Mouse (Mus musculus) erythroblast, adult 5-6 weeks (primary cell): ENCODE measurements around the gene Osm. TPM values are rescaled to one million over a fixed set of nuclear protein-coding genes. Genes with fewer than 3 reads are reported as not detected.

Experiments
- ATAC-seq: replicated peaks from 2 replicates; pipeline ENCODE4 v1.8.0; 2016; ENCODE audit warnings: moderate number of reproducible peaks, mild to moderate bottlenecking, moderate TSS enrichment, inconsistent platforms; ENCODE audit not compliant: poor library complexity, low FRiP score, severe bottlenecking
- total RNA-seq, 2 experiments: library from RNA; stranded (forward) in 1 of 2; stranded (reverse) in 1 of 2; fragments of 150-400 nt in 1 of 2; fragments of 200-764, 138-1000 nt in 1 of 2; gene quantifications; 2 replicates each; pipeline versions ENCODE4 v1.2.3 to v1.2.4; 2015 to 2017; ENCODE audit warnings: low replicate concordance in 2 of 2

The Osm gene
- total RNA-seq, 2 experiments from 2014 or later, result 4.4 to 6.4 TPM

DNA sequence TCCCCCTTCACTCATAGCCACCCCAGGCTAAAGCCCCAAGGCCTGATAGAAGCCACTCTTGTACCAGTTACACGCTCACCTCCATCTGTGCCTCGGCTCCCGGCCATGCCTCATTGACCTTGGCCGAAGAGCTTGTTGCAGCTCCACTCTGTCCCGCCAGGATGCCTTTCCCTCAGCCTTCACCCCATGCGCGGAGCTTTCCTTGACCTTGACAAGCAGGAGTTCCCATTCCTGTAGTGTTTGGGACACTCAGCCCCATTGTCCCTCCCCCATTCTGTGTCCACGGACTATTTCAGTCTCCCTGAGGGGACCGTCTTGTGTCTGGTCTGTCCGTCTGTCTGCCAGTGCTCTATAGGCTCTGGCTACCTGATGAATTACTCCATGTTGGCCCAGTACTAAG lies 23.1 kb upstream of the Osm start:
- no peak for ATAC-seq

GRCm38 (mm10) chr11:4214572-4214971 lies 21.6 kb upstream of the Osm start:
- no peak for ATAC-seq

DNA sequence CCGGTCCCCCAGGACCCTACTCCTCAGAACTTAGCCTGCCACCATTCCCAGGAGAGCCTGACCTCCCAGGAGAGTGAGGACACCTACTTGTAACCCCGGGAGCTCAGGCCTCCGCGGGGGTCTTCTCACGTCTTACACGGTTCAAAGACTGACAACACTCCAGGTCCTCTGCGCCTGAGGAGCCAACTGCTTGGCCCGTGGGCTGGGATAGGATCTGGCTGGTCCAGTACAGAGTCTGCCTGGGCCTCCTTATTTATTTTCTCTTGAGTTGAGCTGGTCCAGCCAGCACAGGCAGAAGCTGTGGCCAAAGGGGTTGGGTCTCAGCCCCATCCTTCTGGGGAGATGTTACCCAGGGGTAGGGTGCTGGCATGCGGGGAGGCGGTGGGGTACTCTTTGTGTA lies 21.2 kb upstream of the Osm start:
- no peak for ATAC-seq

DNA sequence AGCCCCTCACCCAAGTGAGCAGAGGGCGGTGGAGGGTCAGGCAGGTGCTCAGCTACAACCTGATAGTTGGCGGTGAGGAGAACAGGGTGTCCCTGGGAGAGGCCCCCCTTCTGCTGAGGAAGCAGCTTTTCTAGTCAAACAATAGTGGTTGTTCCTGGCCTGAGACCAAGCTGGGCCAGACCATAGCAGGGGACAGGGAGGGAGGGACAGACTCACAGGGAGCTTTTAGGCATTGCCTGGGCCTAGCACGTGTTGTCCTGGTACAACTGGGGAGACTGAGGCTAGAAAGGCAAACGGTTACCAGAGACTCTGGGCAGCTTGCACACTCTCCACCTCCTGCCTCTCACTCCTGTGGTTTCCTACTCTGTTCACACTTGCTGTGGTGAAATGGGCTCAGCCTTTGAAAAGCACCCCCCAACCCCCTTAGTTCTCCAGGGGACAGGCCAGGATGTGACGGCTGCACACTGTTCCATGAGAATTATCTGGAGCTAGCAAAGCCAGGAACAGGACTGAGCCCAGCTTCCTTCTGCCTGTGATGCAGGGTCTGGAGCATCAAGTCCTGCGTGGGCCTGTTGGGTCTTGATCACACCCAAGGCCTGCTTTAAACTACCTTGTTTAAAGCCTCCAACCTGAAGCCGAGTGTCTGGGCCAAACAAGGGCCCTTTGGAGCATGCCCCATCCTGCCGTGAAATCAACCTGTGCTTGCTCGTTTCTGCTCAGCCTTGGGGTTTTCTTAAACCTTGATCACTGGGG lies 19.8 kb upstream of the Osm start:
- no peak for ATAC-seq

GRCm38 (mm10) chr11:4217914-4218629 lies 18.1 kb upstream of the Osm start, which contains the start of gene Castor1:
Castor1 (plus strand) TSS chr11:4218225.
- ATAC-seq, result peak; percentile 91

DNA sequence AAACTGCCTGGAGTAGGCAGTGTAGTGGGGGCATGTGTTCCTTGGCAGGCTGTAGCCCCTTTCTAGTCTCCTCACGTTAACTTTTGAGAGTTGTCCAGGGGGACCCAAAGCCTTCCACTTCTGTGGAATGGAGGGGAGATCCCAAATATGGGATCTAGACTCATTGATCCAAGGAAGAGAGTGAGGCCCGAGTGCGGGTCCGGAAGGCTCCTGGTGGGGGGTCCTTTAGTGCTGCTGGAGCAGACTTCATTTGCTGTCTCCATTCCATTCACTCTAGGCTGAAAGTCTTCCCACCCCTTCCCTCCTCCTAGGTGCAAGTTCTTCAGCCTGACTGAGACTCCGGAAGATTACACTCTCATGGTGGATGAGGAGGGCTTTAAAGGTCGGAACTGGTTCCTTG lies 17.6 kb upstream of the Osm start:
- ATAC-seq, result no peak

DNA sequence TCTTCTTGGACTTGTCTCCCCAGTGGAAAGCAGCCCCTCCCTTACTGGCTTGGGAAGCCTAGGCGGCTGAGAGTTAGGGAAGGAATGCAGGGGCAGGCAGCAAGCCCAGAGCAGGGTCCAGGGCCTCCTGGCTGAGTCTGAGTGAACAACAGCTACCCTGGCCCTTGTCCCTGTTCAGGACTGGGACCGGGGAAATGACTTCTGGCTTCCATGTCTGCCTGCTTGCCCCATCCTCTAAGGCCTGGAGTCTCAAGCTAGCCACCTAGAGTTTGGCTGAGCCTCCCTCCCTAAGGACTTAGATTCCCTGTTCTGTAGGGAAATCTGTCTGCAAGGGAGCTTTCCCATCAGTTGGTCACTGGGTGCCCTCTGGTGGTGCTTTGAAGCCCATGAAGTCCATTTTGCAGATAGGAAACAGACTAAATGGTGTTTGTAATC lies 16.9 kb upstream of the Osm start:
- ATAC-seq, result no peak

DNA sequence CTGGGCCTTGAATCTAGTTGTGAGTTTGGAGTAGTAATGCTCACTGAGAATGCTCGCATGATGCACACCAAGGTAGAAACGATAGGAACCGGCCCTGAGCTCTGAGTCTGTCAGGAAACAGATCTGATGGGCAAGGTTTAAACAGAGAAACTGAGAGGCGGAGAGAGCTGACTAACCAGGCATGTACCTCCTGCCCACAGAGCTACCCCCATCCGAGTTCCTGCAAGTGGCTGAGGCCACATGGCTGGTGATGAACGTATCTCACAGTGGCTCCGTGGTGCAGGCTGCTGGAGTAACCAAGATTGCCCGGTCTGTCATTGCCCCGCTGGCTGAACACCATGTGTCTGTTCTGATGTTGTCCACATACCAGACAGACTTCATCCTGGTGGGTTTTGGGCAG lies 16.3 kb upstream of the Osm start:
- ATAC-seq, result no peak

- ATAC-seq, result peak; percentile 54
Measured at GRCm38 (mm10) chr11:4220443-4221400, 15.5 kb upstream of the Osm start.

- no peak for ATAC-seq
Measured at GRCm38 (mm10) chr11:4222046-4222950, 13.9 kb upstream of the Osm start.

- peak; percentile 61 for ATAC-seq
Measured at GRCm38 (mm10) chr11:4223393-4224188, 12.6 kb upstream of the Osm start.

- ATAC-seq, result no peak
Measured at GRCm38 (mm10) chr11:4224223-4224622, 12.0 kb upstream of the Osm start.

GRCm38 (mm10) chr11:4226569-4227325 lies 9.5 kb upstream of the Osm start:
- ATAC-seq, result no peak

GRCm38 (mm10) chr11:4228463-4228862 lies 7.8 kb upstream of the Osm start:
- ATAC-seq, result no peak

GRCm38 (mm10) chr11:4229841-4230240 lies 6.4 kb upstream of the Osm start:
- ATAC-seq, result no peak

DNA sequence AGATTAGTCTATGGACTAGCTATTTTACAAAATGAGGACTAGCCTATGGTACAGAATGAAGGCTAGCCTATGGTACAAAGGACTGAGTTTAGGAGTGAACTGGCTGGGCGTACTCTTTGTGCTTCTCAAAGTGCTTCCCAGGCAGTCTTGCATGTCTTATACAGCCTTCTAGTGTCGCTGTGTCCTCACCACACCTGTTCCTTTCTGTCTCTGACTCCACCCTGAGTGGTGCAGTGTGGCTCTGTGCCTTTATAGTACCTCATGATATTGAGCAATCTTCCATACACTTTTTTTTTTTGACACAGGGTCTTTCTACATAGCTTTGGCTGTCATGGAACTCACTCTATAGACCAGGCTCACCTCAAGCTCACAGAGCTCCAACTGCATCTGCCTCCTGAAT lies 4.8 kb upstream of the Osm start:
- ATAC-seq, result no peak

DNA sequence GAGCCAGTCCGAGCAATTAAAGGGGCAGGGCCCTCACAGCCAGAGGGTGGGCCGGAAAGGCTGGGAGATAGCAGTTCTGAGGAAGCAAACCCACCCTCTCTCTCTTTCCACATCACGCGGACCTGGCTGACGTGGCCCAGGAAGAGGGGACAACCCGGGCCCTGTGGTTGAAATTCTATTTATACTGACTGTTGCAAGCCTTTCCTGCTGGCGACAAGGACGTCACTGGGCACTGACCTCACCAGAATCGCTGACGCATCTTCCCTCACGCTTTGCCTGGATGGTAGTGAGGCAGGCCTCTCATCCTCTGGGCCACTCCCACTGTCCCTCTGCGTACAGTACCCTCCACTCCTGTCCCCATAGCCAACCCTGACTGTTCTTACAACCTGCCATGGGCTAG lies 3.6 kb upstream of the Osm start:
- no peak for ATAC-seq
